Mouse (Mus musculus): ENCODE data around the gene Adamtsl5. TPM values are rescaled to one million over a fixed set of nuclear protein-coding genes. Genes with fewer than 3 reads are reported as not detected.
"Not testable (repeated sequence)": the region's sequence is repeated elsewhere in the genome, so short reads cannot be mapped to it uniquely, and the experiment has no call there.

The Adamtsl5 gene
- polyA plus RNA-seq, 1 experiment: 22.9 TPM

- TF ChIP-seq POLR2A (IDR thresholded peaks at IDR 0.05; ENCODE audit: low read depth, low read length) (no peak), CTCF (IDR thresholded peaks at IDR 0.05; ENCODE audit: borderline replicate concordance, insufficient read depth, low read length) (no peak)
- Histone ChIP-seq H3K4me1 (ENCODE audit: control insufficient read depth, insufficient read depth, low read length) (no peaks in the 10 kb centered on the region), H3K4me3 (ENCODE audit: insufficient read depth, low read length) (no peak overlapping the region), H3K27ac (ENCODE audit: insufficient read depth, low read length) (no peak overlapping the region)
Observed at GRCm38 (mm10) chr10:80357336-80357735, 9.1 kb upstream of the Adamtsl5 start.

- TF ChIP-seq POLR2A (IDR thresholded peaks at IDR 0.05; ENCODE audit: low read depth, low read length) (no peak), CTCF (IDR thresholded peaks at IDR 0.05; ENCODE audit: borderline replicate concordance, insufficient read depth, low read length) (no peak)
- H3K27ac ChIP-seq (ENCODE audit: insufficient read depth, low read length): no peak overlapping the region
Observed at GRCm38 (mm10) chr10:80356737-80357136, 8.5 kb upstream of the Adamtsl5 start.

GRCm38 (mm10) chr10:80356001-80356682 lies 7.9 kb upstream of the Adamtsl5 start, which contains the start of gene Plk5:
Gene Plk5, plus strand, starts transcription at chr10:80356459.
- TF ChIP-seq CTCF (IDR thresholded peaks at IDR 0.05; ENCODE audit: borderline replicate concordance, insufficient read depth, low read length) (no peak), POLR2A (IDR thresholded peaks at IDR 0.05; ENCODE audit: low read depth, low read length) (no peak)
- no peak within 1 kb of the TSS for H3K27ac ChIP-seq (ENCODE audit: insufficient read depth, low read length)

More at GRCm38 (mm10) chr10:80356737-80357136, 8.5 kb upstream of the Adamtsl5 start:
- H3K4me3 ChIP-seq (ENCODE audit: insufficient read depth, low read length): no peak overlapping the region
- no peaks in the 10 kb centered on the region for H3K4me1 ChIP-seq (ENCODE audit: control insufficient read depth, insufficient read depth, low read length)

GRCm38 (mm10) chr10:80355431-80355830 lies 7.2 kb upstream of the Adamtsl5 start:
- Histone ChIP-seq H3K4me1 (ENCODE audit: control insufficient read depth, insufficient read depth, low read length) (no peaks in the 10 kb centered on the region), H3K27ac (ENCODE audit: insufficient read depth, low read length) (no peak overlapping the region), H3K4me3 (ENCODE audit: insufficient read depth, low read length) (no peak overlapping the region)
- TF ChIP-seq POLR2A (IDR thresholded peaks at IDR 0.05; ENCODE audit: low read depth, low read length) (no peak), CTCF (IDR thresholded peaks at IDR 0.05; ENCODE audit: borderline replicate concordance, insufficient read depth, low read length) (no peak)

More at GRCm38 (mm10) chr10:80356001-80356682, 7.9 kb upstream of the Adamtsl5 start, which contains the start of gene Plk5:
- H3K4me3 ChIP-seq (ENCODE audit: insufficient read depth, low read length): no peak within 1 kb of the TSS
- no peaks in the 10 kb centered on the region for H3K4me1 ChIP-seq (ENCODE audit: control insufficient read depth, insufficient read depth, low read length)

GRCm38 (mm10) chr10:80352727-80353126 lies 4.5 kb upstream of the Adamtsl5 start:
- TF ChIP-seq CTCF (IDR thresholded peaks at IDR 0.05; ENCODE audit: borderline replicate concordance, insufficient read depth, low read length) (no peak), POLR2A (IDR thresholded peaks at IDR 0.05; ENCODE audit: low read depth, low read length) (no peak)
- Histone ChIP-seq H3K4me3 (ENCODE audit: insufficient read depth, low read length) (no peak overlapping the region), H3K27ac (ENCODE audit: insufficient read depth, low read length) (no peak overlapping the region), H3K4me1 (ENCODE audit: control insufficient read depth, insufficient read depth, low read length) (no peaks in the 10 kb centered on the region)

- Histone ChIP-seq H3K27ac (ENCODE audit: insufficient read depth, low read length) (no peak overlapping the region), H3K4me3 (ENCODE audit: insufficient read depth, low read length) (no peak overlapping the region), H3K4me1 (ENCODE audit: control insufficient read depth, insufficient read depth, low read length) (no peaks in the 10 kb centered on the region)
- TF ChIP-seq CTCF (IDR thresholded peaks at IDR 0.05; ENCODE audit: borderline replicate concordance, insufficient read depth, low read length) (no peak), POLR2A (IDR thresholded peaks at IDR 0.05; ENCODE audit: low read depth, low read length) (no peak)
Observed at GRCm38 (mm10) chr10:80351896-80352295, 3.7 kb upstream of the Adamtsl5 start.

- Histone ChIP-seq H3K4me1 (ENCODE audit: control insufficient read depth, insufficient read depth, low read length) (peaks cover 4% of the 10 kb centered on the region; the same call in 1 of the 2 replicates), H3K27ac (ENCODE audit: insufficient read depth, low read length) (no peak overlapping the region), H3K4me3 (ENCODE audit: insufficient read depth, low read length) (no peak overlapping the region)
- TF ChIP-seq POLR2A (IDR thresholded peaks at IDR 0.05; ENCODE audit: low read depth, low read length): no peak
- peak; percentile 96 for TF ChIP-seq CTCF (IDR thresholded peaks at IDR 0.05; ENCODE audit: borderline replicate concordance, insufficient read depth, low read length)
Observed at GRCm38 (mm10) chr10:80350292-80350691, 2.1 kb upstream of the Adamtsl5 start.

GRCm38 (mm10) chr10:80348981-80349380 lies 769 bp upstream of the Adamtsl5 start:
- Histone ChIP-seq H3K4me1 (ENCODE audit: control insufficient read depth, insufficient read depth, low read length) (peaks cover 4% of the 10 kb centered on the region; the same call in 1 of the 2 replicates), H3K4me3 (ENCODE audit: insufficient read depth, low read length) (no peak overlapping the region), H3K27ac (ENCODE audit: insufficient read depth, low read length) (no peak overlapping the region)
- TF ChIP-seq CTCF (IDR thresholded peaks at IDR 0.05; ENCODE audit: borderline replicate concordance, insufficient read depth, low read length) (no peak), POLR2A (IDR thresholded peaks at IDR 0.05; ENCODE audit: low read depth, low read length) (no peak)

- TF ChIP-seq CTCF (IDR thresholded peaks at IDR 0.05; ENCODE audit: borderline replicate concordance, insufficient read depth, low read length): no peak
- TF ChIP-seq POLR2A (IDR thresholded peaks at IDR 0.05; ENCODE audit: low read depth, low read length): peak; percentile 32; the same call in 1 of the 2 replicates
- Histone ChIP-seq H3K27ac (ENCODE audit: insufficient read depth, low read length) (peak overlapping the region; percentile 2; the same call in 1 of the 2 replicates), H3K4me3 (ENCODE audit: insufficient read depth, low read length) (peak overlapping the region; percentile 65), H3K4me1 (ENCODE audit: control insufficient read depth, insufficient read depth, low read length) (peaks cover 4% of the 10 kb centered on the region; the same call in 1 of the 2 replicates)
Observed at GRCm38 (mm10) chr10:80347514-80347967, 671 bp downstream of the Adamtsl5 start.

GRCm38 (mm10) chr10:80345929-80346328 lies 2.3 kb downstream of the Adamtsl5 start:
- H3K27ac ChIP-seq (ENCODE audit: insufficient read depth, low read length); H3K4me3 ChIP-seq (ENCODE audit: insufficient read depth, low read length); H3K4me1 ChIP-seq (ENCODE audit: control insufficient read depth, insufficient read depth, low read length): not testable (repeated sequence)

Measured in embryonic fibroblast, embryonic 13.5 days (primary cell).